Mouse (Mus musculus): ENCODE data around the gene Lzts2. TPM values are rescaled to one million over a fixed set of nuclear protein-coding genes. Genes with fewer than 3 reads are reported as not detected.

Gene Lzts2
- polyA plus RNA-seq, 1 experiment from 2014 or later = 63.2 TPM

DNA sequence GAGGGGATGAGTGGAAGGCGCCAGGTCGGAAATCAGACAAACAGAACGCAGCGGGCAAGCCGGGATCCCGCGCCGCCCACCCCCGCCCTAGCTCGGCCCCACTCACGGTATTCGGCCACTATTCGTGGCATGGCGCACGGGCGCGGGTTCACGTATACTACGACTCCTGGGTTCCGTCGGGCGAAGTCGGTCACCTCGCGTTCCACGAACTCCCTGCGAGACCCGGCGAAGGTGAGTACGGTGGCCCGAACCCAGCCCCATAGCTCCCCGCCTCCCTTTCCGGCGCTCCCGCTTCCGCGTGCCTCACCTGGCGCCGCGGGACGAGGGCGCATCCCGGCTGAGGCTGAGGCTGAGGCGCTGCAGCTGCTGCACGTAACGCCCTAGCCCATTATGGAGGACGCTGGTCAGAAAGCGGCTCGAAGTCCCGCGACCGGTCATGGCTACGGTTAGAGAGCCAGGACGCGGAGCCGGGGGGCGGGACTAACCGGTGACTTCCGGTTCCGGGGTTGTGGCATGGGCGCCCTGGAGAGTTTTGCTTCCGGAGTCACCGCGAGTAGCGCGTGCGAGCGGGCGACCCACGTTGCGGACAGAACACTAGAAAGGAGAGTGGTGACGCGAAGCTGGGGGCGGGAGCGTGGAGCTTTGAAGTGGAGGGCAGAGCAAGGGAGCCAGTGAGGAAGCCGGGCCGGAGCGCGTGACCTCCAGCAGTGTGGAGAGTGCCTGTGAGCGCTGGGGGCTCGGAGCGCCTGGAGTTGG, 8.1 kb upstream of the Lzts2 start, which contains the start of gene Mrpl43:
Gene Mrpl43 (minus strand): TSS at position 486 of the 756 bp plus-strand sequence.
- H3K27ac ChIP-seq = peak within 1 kb of the TSS; percentile 71
- H3K4me1 ChIP-seq (replicated peaks) = peaks cover 19% of the 10 kb centered on the region
- WGBS = under 1% methylated on average over 82 of the region's 82 CpGs
- H3K4me3 ChIP-seq (replicated peaks) = peak within 1 kb of the TSS; percentile 95
- H3K9me3 ChIP-seq = no peaks in the 10 kb centered on the region
- H3K36me3 ChIP-seq = peaks cover 19% of the 10 kb centered on the region
- H3K4me2 ChIP-seq (replicated peaks) = peak within 1 kb of the TSS; percentile 85
- H3K27me3 ChIP-seq (replicated peaks) = no peaks in the 10 kb centered on the region
- peak within 1 kb of the TSS; percentile 83 for H3K9ac ChIP-seq
- ATAC-seq = peak; percentile 92

DNA sequence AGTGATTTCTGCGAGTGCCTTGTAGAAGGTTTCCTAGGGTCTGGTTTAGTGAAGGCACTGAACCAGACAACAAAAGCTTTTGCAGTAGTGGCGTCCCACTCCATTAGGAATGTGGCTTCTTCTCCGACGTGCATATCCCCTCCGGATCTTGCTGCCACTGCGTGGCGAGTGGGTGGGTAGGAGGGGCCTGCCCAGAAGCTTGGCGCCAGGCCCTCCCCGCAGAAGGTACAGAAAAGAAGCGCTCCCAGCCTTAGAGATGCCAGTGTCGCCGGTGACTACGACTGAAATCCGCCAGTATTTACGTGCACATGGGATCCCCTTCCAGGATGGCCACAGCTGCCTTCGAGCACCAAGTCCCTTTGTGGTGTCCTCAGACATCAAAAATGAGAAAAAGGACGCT, 7.2 kb upstream of the Lzts2 start:
- 26% methylated on average over 17 of the region's 17 CpGs for WGBS
- no peak for ATAC-seq
- peak overlapping the region; percentile 83 for H3K9ac ChIP-seq
- H3K27me3 ChIP-seq (replicated peaks) = no peaks in the 10 kb centered on the region
- H3K36me3 ChIP-seq = peaks cover 19% of the 10 kb centered on the region
- H3K4me2 ChIP-seq (replicated peaks) = peak overlapping the region; percentile 85
- H3K27ac ChIP-seq = peak overlapping the region; percentile 71
- peak overlapping the region; percentile 95 for H3K4me3 ChIP-seq (replicated peaks)
- peaks cover 19% of the 10 kb centered on the region for H3K4me1 ChIP-seq (replicated peaks)
- H3K9me3 ChIP-seq = no peaks in the 10 kb centered on the region

DNA sequence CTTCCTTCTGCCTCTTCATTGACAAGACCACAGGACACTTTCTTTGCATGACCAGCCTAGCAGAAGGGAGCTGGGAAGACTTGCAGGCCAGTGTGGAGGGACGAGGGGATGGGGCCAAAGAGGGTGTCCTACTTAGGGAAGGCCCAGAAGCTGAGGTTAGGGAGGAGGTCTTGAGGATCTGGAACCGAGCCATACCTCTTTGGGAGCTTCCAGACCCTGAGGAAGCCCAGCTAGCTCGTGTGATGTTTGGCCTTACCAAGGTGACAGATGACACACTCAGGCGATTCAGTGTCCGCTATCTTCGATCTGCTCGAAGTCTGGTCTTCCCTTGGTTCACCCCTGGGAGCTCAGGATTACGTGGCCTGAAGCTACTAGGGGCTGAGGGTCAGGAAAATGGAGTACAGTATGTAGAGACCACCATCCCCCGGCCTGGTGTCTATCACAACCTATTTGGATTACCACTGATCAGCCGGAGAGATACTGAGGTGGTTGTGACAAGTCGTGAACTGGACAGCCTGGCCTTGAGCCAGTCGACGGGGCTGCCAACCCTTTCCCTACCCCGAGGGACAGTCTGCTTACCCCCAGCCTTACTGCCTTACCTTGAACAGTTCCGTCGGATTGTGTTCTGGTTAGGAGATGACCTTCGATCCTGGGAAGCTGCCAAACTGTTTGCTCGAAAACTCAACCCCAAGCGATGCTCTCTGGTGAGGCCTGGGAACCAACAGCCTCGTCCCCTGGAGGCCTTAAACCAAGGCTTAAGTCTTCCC, 6.6 kb upstream of the Lzts2 start:
- H3K4me3 ChIP-seq (replicated peaks) = peak overlapping the region; percentile 95
- no peak overlapping the region for H3K27ac ChIP-seq
- peak overlapping the region; percentile 85 for H3K4me2 ChIP-seq (replicated peaks)
- no peaks in the 10 kb centered on the region for H3K27me3 ChIP-seq (replicated peaks)
- WGBS = 86% methylated on average over 20 of the region's 20 CpGs
- peak overlapping the region; percentile 83 for H3K9ac ChIP-seq
- no peaks in the 10 kb centered on the region for H3K9me3 ChIP-seq
- H3K4me1 ChIP-seq (replicated peaks) = peaks cover 19% of the 10 kb centered on the region
- no peak for ATAC-seq
- peaks cover 22% of the 10 kb centered on the region for H3K36me3 ChIP-seq

DNA sequence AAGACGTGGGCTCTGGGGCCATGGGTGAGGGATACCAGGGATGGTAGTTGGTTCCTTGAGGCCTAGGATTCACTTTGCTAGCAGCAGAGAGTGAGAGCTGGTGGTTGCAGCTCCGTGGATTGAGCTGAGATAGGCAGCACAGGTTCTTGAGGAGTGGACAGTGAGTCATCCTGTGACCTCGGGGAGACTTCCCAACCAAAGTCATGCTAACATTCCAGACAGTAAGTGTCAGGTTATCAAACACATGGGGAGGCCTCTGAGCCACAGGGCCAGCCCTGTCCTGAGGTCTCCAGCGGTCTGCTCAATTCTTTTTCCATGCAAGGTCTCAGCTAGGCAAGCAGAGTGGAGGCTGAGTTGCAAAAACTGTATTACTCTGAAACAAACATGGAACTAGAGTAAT, 3.6 kb upstream of the Lzts2 start:
- 90% methylated on average over 4 of the region's 4 CpGs for WGBS

DNA sequence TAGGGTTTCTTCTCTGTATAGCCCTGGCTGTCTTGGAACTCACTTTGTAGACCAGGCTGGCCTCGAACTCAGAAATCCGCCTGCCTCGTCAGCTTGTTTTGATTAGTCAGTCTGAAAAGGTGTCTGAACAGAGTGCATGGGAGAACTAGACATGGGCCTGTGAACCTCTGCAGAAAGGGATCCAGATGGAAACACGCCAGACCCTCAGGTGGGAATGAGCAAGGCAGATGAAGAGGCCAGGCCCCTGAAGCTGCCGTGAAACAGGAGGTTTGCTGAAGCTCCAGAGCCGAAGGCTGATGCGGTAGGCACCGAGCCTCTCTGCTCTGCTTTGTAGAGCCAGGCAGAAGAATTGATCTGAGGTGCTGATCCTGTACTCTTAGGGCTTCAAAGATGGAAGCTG, 2.0 kb upstream of the Lzts2 start:
- Histone ChIP-seq H3K27ac (peak overlapping the region; percentile 34; the same call in 1 of the 2 replicates), H3K4me3 (replicated peaks) (no peak overlapping the region), H3K4me1 (replicated peaks) (peaks cover 23% of the 10 kb centered on the region), H3K27me3 (replicated peaks) (no peaks in the 10 kb centered on the region), H3K9me3 (no peaks in the 10 kb centered on the region), H3K9ac (0 out of 2 replicates have a peak overlapping the region, but pooled peaks have one; percentile 15), H3K36me3 (peaks cover 19% of the 10 kb centered on the region), H3K4me2 (replicated peaks) (no peak overlapping the region)
- WGBS = 86% methylated on average over 8 of the region's 8 CpGs
- no peak for ATAC-seq

More for the DNA sequence above, 3.6 kb upstream of the Lzts2 start:
- no peak for ATAC-seq
- H3K9ac ChIP-seq = no peak overlapping the region
- peaks cover 27% of the 10 kb centered on the region for H3K4me1 ChIP-seq (replicated peaks)
- no peak overlapping the region for H3K27ac ChIP-seq
- H3K36me3 ChIP-seq = peaks cover 19% of the 10 kb centered on the region
- no peak overlapping the region for H3K4me3 ChIP-seq (replicated peaks)
- H3K9me3 ChIP-seq = no peaks in the 10 kb centered on the region
- H3K4me2 ChIP-seq (replicated peaks) = no peak overlapping the region
- H3K27me3 ChIP-seq (replicated peaks) = no peaks in the 10 kb centered on the region

DNA sequence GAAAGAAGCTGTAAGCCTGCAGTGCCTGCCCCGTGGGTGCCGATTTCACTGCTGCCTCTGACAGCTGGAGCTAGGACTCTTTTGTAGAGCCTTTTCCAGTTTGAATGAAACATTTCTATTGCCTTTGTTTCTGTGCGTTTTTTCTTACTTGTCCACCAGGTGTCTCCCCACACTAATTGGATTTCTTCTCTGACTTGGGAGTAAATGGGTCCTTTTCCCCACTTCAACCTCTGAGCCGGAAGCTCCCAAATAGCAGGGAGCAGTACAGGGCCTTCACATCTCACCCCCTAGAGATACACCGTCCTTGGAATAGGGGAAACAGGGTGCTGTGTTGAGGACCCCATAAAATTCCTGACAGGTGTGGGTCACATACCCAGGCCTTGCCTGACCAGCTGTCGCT, 1.6 kb upstream of the Lzts2 start:
- H3K27ac ChIP-seq = peak overlapping the region; percentile 99; the same call in 1 of the 2 replicates
- H3K4me1 ChIP-seq (replicated peaks) = peaks cover 19% of the 10 kb centered on the region
- 31% methylated on average over 6 of the region's 6 CpGs for WGBS

DNA sequence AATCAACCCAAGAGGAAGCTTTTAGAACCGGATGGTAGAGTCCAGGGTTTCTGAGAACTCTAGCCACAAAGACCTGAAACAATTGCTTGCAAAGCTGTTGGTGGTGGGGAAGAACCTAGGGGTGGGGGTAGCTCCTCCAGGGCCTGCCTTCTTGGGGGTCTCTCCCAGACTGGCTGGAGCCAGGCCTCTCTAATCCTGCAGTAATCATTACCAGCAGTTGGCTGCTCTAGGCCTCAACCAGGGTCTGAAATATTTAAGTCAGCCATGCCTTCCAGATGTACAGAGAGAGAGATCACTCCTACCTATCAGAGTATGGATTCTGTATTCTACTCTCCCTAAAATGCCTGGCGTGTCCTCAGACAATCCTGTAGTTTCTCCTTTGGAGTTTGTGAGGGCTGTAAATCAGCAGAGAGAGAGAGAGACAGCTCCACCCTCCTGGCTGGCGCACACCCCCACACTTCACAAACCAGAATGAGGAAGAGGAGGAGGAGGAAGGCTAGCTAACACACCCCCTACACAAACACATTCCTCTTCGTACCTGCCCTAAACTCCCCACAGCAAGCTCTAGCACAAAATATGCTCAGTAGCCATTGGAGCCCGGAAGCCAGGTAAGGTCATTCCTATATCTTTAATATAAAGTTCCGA, 511 bp upstream of the Lzts2 start:
- H3K4me2 ChIP-seq (replicated peaks) = peak overlapping the region; percentile 83
- H3K27me3 ChIP-seq (replicated peaks) = no peaks in the 10 kb centered on the region
- peaks cover 19% of the 10 kb centered on the region for H3K36me3 ChIP-seq
- peak overlapping the region; percentile 99 for H3K27ac ChIP-seq
- H3K9ac ChIP-seq = no peak overlapping the region; the same call in 1 of the 2 replicates
- H3K4me1 ChIP-seq (replicated peaks) = peaks cover 15% of the 10 kb centered on the region
- no peaks in the 10 kb centered on the region for H3K9me3 ChIP-seq
- peak overlapping the region; percentile 5; the same call in 1 of the 2 replicates for H3K4me3 ChIP-seq (replicated peaks)
- WGBS = 46% methylated on average over 6 of the region's 6 CpGs
- no peak for ATAC-seq

More for the DNA sequence above, 1.6 kb upstream of the Lzts2 start:
- H3K27me3 ChIP-seq (replicated peaks) = no peaks in the 10 kb centered on the region
- H3K36me3 ChIP-seq = peaks cover 19% of the 10 kb centered on the region
- H3K9ac ChIP-seq = 0 out of 2 replicates have a peak overlapping the region, but pooled peaks have one; percentile 15
- no peak overlapping the region for H3K4me3 ChIP-seq (replicated peaks)
- no peak overlapping the region for H3K4me2 ChIP-seq (replicated peaks)
- no peaks in the 10 kb centered on the region for H3K9me3 ChIP-seq
- ATAC-seq = no peak

DNA sequence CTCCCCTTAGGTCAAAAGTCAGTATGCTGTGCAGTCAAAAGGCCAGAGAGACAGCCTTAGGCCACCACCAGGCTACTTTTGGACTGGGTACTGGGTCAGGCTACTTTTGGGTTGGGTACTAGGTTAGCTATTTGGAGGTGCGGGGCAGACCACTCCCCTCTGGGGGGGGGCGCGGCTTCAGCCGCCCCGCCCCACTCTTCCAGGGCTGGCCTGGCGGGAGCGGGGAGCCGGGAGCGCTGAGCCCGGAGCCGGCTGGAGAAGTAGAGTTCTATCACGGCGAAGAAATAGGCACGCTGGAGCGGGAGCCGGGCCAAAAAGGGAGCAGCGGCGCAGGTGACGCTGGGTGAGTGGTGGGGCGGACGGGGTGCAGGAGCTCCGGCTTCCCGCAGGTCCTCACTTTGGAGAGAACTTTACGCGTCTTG, 778 bp downstream of the Lzts2 start:
- H3K4me1 ChIP-seq (replicated peaks) = peaks cover 27% of the 10 kb centered on the region
- peaks cover 16% of the 10 kb centered on the region for H3K36me3 ChIP-seq
- H3K27me3 ChIP-seq (replicated peaks) = no peaks in the 10 kb centered on the region
- peak; percentile 36 for ATAC-seq
- peak overlapping the region; percentile 76 for H3K9ac ChIP-seq
- H3K27ac ChIP-seq = peak overlapping the region; percentile 99
- no peaks in the 10 kb centered on the region for H3K9me3 ChIP-seq
- peak overlapping the region; percentile 63 for H3K4me3 ChIP-seq (replicated peaks)
- H3K4me2 ChIP-seq (replicated peaks) = peak overlapping the region; percentile 83
- WGBS = 0% methylated on average over 24 of the region's 25 CpGs

DNA sequence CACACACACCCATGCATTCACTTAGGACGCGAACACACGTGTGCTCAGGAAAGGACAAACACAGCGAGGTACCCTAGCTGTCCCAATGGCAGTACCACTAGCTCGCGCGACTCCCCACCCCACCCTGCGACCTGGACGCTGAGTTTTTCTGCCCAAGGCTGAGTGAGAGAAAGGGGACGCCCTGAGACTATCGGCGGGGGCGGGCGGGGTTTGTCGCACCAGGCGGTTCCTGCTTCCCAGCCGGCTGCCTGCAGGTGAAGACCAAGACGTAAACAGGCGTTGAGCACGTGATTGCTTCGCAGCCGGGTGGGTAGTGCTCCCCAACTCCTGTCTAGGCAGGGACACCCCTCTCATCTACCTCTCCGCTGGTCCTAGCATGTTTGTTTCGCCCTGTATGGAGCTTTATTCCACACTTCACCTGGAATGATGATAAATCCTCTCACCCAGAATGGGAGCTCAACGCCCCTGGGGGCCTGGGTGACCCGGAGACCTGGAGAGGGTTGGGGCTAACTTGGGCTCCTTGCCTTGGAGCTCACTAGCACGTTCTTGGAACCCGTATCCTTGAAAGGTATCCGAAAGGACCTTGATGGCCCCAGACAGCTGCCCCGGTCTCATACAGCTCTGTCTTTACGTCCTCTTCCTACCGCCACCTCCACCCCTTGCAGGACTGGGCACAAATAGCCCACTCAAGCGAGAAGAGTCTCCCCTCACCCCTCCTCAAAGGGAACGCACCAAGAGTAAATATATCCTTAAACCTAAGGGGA, 1.5 kb downstream of the Lzts2 start:
- Histone ChIP-seq H3K4me3 (replicated peaks) (peak overlapping the region; percentile 63), H3K4me1 (replicated peaks) (peaks cover 35% of the 10 kb centered on the region), H3K4me2 (replicated peaks) (peak overlapping the region; percentile 83), H3K9me3 (no peaks in the 10 kb centered on the region), H3K36me3 (peaks cover 9% of the 10 kb centered on the region), H3K27ac (peak overlapping the region; percentile 99), H3K9ac (peak overlapping the region; percentile 76), H3K27me3 (replicated peaks) (no peaks in the 10 kb centered on the region)
- peak; percentile 6; the same call in 1 of the 2 replicates for ATAC-seq
- under 1% methylated on average over 34 of the region's 34 CpGs for WGBS

DNA sequence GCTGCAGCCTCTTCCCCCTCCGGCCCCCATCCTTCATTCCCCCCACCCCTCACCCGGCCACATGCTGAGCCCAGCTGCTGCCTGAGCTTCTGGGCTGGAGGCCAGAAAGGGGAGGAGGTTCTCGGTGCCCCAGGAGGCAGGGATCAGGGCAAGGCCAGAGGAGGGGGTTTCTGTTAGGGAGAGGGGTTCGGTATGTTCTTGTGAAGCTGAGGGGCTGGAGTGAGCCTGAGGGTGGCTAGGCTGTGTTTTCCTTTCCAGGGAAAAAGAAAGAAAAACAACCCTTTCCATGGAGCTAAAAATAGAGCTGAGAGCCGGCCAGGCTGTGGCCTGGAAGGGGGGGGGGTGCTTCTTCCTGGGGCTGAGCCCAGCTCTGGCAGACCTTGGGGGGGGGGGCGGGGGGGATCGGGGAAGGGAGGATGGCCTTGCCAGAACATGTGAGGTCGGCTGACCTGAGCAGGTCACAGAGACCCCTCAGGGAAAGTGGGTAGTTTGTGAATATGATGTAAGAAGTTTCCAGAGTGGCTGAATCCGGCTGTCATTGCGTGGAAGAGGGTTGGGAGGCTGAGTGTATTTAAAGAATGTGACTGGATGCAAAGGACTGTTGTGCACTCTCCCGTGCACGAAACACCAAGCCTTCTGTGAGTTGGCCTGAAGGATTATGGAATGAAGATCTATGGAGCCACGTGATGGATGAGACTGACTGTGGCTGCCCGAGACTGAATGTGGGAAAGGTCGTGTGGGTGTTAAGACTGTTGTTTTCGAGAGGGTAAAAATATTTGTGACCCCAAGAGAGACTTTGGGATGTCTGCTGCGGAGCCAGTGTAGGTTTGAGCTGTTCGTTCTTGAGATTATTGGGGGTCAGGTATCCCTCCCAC, 2.4 kb downstream of the Lzts2 start:
- peak overlapping the region; percentile 83 for H3K4me2 ChIP-seq (replicated peaks)
- peak; percentile 18 for ATAC-seq
- H3K4me3 ChIP-seq (replicated peaks) = peak overlapping the region; percentile 63
- peak overlapping the region; percentile 99 for H3K27ac ChIP-seq
- peaks cover 8% of the 10 kb centered on the region; the same call in 1 of the 2 replicates for H3K36me3 ChIP-seq
- no peaks in the 10 kb centered on the region for H3K9me3 ChIP-seq
- H3K4me1 ChIP-seq (replicated peaks) = peaks cover 43% of the 10 kb centered on the region
- under 1% methylated on average over 17 of the region's 18 CpGs for WGBS
- peak overlapping the region; percentile 84 for H3K9ac ChIP-seq
- no peaks in the 10 kb centered on the region for H3K27me3 ChIP-seq (replicated peaks)

All from intestine, embryonic 15.5 days (tissue).